Mouse (Mus musculus) cortical plate, adult 2 months (tissue): ENCODE data around the gene Fhit. TPM values are rescaled to one million over a fixed set of nuclear protein-coding genes. Genes with fewer than 3 reads are reported as not detected.
"Not testable (repeated sequence)": the region's sequence is repeated elsewhere in the genome, so short reads cannot be mapped to it uniquely, and the experiment has no call there.

Experiments
- H3K27ac ChIP-seq: fragments of 200-500 bp; 2 replicates; pipeline ENCODE4 v1.5.1; 2012; ENCODE audit warnings: low read length, control low read depth, inconsistent platforms; ENCODE audit not compliant: insufficient read depth
- H3K4me1 ChIP-seq: fragments of 200-500 bp; 2 replicates; pipeline ENCODE4 v1.6.1; 2011; ENCODE audit warnings: low read length; ENCODE audit not compliant: control insufficient read depth, insufficient read depth
- H3K4me3 ChIP-seq: fragments of 200-500 bp; 2 replicates; pipeline ENCODE4 v1.5.1; 2011; ENCODE audit warnings: mild to moderate bottlenecking, low read length, control low read depth; ENCODE audit not compliant: insufficient read depth
- CTCF ChIP-seq: fragments of 200-500 bp; IDR thresholded peaks from 2 replicates; pipeline ENCODE4 v1.5.1; 2011; ENCODE audit warnings: mild to moderate bottlenecking, control low read depth, low read length; ENCODE audit not compliant: insufficient read depth; ENCODE audit errors: extremely low read depth
- POLR2A ChIP-seq: fragments of 200-500 bp; IDR thresholded peaks from 2 replicates; pipeline ENCODE4 v1.6.1; 2011; ENCODE audit warnings: mild to moderate bottlenecking, low read length, control low read depth; ENCODE audit not compliant: insufficient read depth; ENCODE audit errors: extremely low read depth
- polyA plus RNA-seq: library from polyadenylated mRNA; depleted of rRNA; stranded (reverse); fragments of >200 nt; gene quantifications from 2 replicates; pipeline ENCODE4 v1.2.3, GENCODE M21; 2012

Gene Fhit
- polyA plus RNA-seq, 1 experiment: 7.7 TPM

DNA sequence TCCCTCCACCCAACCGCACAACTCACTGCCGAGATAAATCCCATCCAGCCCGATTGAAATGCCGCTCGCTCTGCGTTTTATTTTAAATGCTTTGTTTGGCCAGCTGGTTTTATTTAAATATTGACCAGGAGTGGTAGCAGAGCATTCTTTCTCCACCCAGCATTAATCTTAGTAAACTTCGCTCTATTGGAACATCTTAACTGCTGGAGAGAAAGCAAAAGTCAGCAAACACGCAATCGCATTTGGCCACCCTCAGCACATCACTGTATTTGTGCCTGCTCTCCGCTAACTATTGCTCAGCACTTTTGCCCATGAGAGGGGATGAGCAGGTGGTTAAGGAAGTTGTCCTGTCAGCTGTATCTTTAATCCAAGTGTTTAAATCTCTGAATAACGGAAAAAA lies 36.7 kb downstream of the Fhit start:
- H3K27ac ChIP-seq: no peak overlapping the region
- H3K4me3 ChIP-seq: no peak overlapping the region
- TF ChIP-seq POLR2A: no peak
- no peak for TF ChIP-seq CTCF
- no peaks in the 10 kb centered on the region for H3K4me1 ChIP-seq

DNA sequence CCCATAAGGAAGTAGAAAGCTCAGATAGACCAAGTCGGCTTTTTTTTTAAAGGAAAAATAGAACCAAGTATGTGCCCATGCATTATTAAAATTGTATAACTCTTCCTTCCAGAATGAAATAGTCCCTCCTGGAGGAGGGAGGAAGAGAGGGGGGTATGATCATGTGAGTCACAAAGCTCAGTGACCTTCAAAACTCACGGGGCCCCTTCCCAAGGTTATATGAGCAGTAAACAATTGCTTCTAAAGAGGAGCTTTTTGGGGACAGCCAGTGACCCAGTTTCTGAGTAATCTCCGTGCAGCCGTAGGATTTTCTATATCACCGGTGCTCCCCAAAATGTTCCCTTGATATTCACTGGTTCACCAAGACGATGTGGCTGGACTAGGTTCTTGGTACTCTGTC lies 42.8 kb downstream of the Fhit start:
- no peak overlapping the region for H3K27ac ChIP-seq
- TF ChIP-seq POLR2A: no peak
- no peak for TF ChIP-seq CTCF
- no peak overlapping the region for H3K4me3 ChIP-seq
- H3K4me1 ChIP-seq: no peaks in the 10 kb centered on the region

- no peak for TF ChIP-seq CTCF
- TF ChIP-seq POLR2A: no peak
- Histone ChIP-seq H3K4me3 (no peak overlapping the region), H3K4me1 (peaks cover 4% of the 10 kb centered on the region; the same call in 1 of the 2 replicates), H3K27ac (no peak overlapping the region)
Measured at GRCm38 (mm10) chr14:11085596-11085995, 76.2 kb downstream of the Fhit start.

DNA sequence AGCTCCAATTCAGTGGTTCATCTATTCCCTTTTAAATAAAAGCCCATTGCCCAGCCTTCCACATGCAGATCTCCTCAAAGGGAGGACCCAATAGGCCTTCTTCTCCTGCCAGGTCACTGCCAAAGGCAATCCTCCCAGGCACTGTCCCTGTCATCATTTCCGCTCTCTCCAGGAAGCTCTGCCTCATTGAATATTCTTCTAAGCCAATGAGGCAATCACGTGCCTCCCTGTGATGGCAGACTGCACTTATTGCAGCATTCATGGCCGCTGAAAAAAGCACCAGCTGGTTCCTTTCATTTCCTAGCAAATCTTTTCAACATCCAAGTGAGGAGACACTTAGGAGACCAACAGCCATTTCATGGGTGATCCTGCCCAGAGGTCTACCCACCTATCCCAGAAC lies 77.9 kb downstream of the Fhit start:
- no peak for TF ChIP-seq POLR2A
- no peak for TF ChIP-seq CTCF
- no peak overlapping the region for H3K4me3 ChIP-seq
- H3K27ac ChIP-seq: no peak overlapping the region
- H3K4me1 ChIP-seq: peaks cover 4% of the 10 kb centered on the region; the same call in 1 of the 2 replicates

GRCm38 (mm10) chr14:11083462-11083861 lies 78.4 kb downstream of the Fhit start:
- H3K4me3 ChIP-seq: no peak overlapping the region
- TF ChIP-seq CTCF (no peak), POLR2A (no peak)
- no peak overlapping the region for H3K27ac ChIP-seq
- H3K4me1 ChIP-seq: peaks cover 4% of the 10 kb centered on the region; the same call in 1 of the 2 replicates

DNA sequence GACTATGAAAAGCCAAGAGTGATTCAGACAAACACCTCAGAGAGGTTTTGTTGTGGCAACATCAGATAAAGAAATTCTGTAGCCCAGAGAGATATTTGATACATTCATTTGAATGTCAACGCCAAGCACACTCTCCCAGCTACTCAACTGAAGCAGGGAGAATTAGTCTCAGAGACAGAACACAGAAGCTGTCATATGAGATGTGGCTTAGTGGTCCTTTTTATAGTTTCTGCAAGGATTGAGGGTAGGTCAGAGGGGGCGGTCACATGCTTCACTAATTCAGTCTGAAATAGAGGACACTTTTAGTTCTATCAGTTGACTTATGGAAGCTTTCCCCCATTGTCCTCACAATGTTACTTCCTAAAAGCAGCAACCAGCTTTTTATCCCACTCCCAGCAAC lies 98.2 kb downstream of the Fhit start:
- Histone ChIP-seq H3K27ac (no peak overlapping the region), H3K4me1 (no peaks in the 10 kb centered on the region), H3K4me3 (no peak overlapping the region)
- TF ChIP-seq CTCF (no peak), POLR2A (no peak)

DNA sequence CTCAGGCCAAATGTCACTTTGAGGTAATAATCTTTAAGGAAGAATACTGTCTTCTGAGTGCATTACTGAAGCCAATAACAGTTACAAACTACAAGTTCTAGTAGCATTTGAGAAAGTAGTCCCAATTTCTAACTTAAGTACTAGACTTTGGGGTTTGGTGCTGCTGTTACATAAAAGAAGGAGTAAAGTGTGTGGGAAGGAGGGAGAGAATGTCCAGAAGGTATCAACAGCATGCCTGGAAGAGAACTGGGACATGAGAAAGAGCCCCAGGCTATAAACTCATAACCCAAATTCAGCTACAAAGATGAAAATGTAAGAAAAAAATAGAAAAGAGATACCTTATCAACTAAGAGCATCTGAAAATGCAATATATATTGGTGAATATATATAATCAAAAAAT lies 101.6 kb downstream of the Fhit start:
- Histone ChIP-seq H3K27ac (no peak overlapping the region), H3K4me3 (no peak overlapping the region), H3K4me1 (no peaks in the 10 kb centered on the region)
- TF ChIP-seq CTCF (no peak), POLR2A (no peak)

- H3K4me3 ChIP-seq, H3K4me1 ChIP-seq, H3K27ac ChIP-seq: not testable (repeated sequence)
Measured at GRCm38 (mm10) chr14:11039503-11040300, 122.1 kb downstream of the Fhit start.

DNA sequence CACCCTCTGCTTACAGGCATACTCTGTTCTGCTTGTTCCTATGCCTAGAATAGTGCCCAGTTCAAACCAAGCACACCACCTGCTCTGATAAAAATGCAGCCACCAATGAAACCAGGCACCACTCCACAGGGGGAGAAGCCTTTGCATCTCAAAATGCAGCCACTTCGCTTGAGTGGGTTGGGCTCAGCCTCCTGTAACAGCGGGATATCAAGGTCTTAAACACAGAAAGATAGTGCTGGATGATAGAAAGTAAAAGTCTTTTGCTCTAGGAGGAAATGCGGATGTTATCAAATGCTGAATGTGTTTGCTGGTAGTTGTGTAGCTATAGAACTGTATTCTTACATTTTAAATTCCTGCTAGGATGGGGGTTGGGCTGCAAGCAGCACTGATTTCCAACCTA lies 140.4 kb downstream of the Fhit start:
- TF ChIP-seq POLR2A (no peak), CTCF (no peak)
- Histone ChIP-seq H3K4me1 (no peaks in the 10 kb centered on the region), H3K4me3 (no peak overlapping the region), H3K27ac (no peak overlapping the region)

DNA sequence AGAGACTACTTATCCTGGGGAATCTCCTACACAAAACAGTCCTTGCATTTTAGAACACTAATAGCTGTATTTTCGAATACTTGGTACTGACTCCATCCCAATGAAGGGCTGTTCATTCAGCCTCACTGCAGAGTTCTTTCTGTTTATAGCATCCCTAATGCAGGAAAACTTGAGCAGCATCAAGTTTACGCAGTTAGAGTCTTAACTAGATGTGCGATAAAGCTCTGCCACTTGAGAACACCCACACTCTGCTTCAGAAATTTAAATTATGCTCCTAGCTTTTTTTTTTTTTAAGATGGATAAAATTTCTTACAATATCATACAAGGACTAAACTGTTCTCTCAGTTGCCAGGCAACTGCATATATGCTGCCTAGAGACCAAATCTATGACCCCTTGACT lies 183.2 kb downstream of the Fhit start:
- Histone ChIP-seq H3K27ac (no peak overlapping the region), H3K4me3 (no peak overlapping the region), H3K4me1 (peaks cover 5% of the 10 kb centered on the region; the same call in 1 of the 2 replicates)
- TF ChIP-seq CTCF: no peak
- TF ChIP-seq POLR2A: no peak
